Mouse (Mus musculus) embryonic fibroblast, embryonic 13.5 days (primary cell): ENCODE measurements at regions not wholly inside any gene's neighbourhood (a gene's known extent, or its start where the extent isn't known, plus 50 kb on each side); places are given as distances from the start of the nearest gene placed in this dataset.

Source experiments
- CTCF ChIP-seq: IDR thresholded peaks from 2 replicates; pipeline ENCODE4 v1.5.1; 2011; ENCODE audit warnings: mild to moderate bottlenecking, control low read depth, low read length, moderate library complexity, borderline replicate concordance; ENCODE audit not compliant: insufficient read depth
- POLR2A ChIP-seq: IDR thresholded peaks from 2 replicates; pipeline ENCODE4 v1.6.1; 2011; ENCODE audit warnings: low read depth, mild to moderate bottlenecking, control low read depth, low read length, moderate library complexity

GRCm38 (mm10) chr3:133791361-133791760 is 246.4 kb upstream of the Tet2 start:
- TF ChIP-seq POLR2A (no peak), CTCF (no peak)
